Mouse (Mus musculus) kidney, adult 2 months (tissue): Measurements from ENCODE around the gene Gadl1. TPM values are rescaled to one million over a fixed set of nuclear protein-coding genes. Genes with fewer than 3 reads are reported as not detected.

ENCODE experiments used
- DNase-seq: peaks from one replicate; pipeline ENCODE4 v3.0.0; 2021
- H3K27ac ChIP-seq: fragments of 200-500 bp; 2 replicates; pipeline ENCODE4 v1.5.1; 2012; ENCODE audit warnings: low read depth, low read length, control low read depth, inconsistent platforms; ENCODE audit not compliant: insufficient read depth
- H3K27me3 ChIP-seq: fragments of 200-500 bp; replicated peaks from 2 replicates; pipeline ENCODE4 v1.6.1; 2012; ENCODE audit warnings: mild to moderate bottlenecking, moderate library complexity, low read length, inconsistent platforms; ENCODE audit not compliant: control insufficient read depth, insufficient read depth
- H3K36me3 ChIP-seq: fragments of 200-500 bp; 2 replicates; pipeline ENCODE4 v1.6.1; 2012; ENCODE audit warnings: mild to moderate bottlenecking, moderate library complexity, low read length, inconsistent platforms; ENCODE audit not compliant: control insufficient read depth, insufficient read depth
- H3K4me1 ChIP-seq: fragments of 200-500 bp; 2 replicates; pipeline ENCODE4 v1.6.1; 2011; ENCODE audit warnings: low read length; ENCODE audit not compliant: control insufficient read depth, insufficient read depth
- H3K4me3 ChIP-seq: fragments of 200-500 bp; 2 replicates; pipeline ENCODE4 v1.5.1; 2011; ENCODE audit warnings: mild to moderate bottlenecking, low read depth, low read length, control low read depth; ENCODE audit not compliant: insufficient read depth
- CTCF ChIP-seq: fragments of 200-500 bp; conservative IDR thresholded peaks from 2 replicates; pipeline ENCODE4 v1.5.1; 2011; ENCODE audit warnings: low read depth, mild to moderate bottlenecking, control low read depth, low read length, moderate library complexity, mixed read lengths; ENCODE audit not compliant: insufficient read depth, insufficient read length
- POLR2A ChIP-seq: fragments of 200-500 bp; IDR thresholded peaks from one replicate; pipeline ENCODE4 v1.6.1; 2011; ENCODE audit warnings: low read depth, low read length, control low read depth
- WGBS: fragments of 180-500 bp; shearing (Covaris S2); methylation state at CpG from one replicate; pipeline ENCODE4 v1.1.7; 2018; 5-methylcytosine and 5-hydroxymethylcytosine counted together
- polyA plus RNA-seq: library from polyadenylated mRNA; depleted of rRNA; stranded (reverse); fragments of >200 nt; gene quantifications from 2 replicates; pipeline ENCODE4 v1.2.3, GENCODE M21; 2012

Gene Gadl1
- polyA plus RNA-seq, 1 experiment: not detected

DNA sequence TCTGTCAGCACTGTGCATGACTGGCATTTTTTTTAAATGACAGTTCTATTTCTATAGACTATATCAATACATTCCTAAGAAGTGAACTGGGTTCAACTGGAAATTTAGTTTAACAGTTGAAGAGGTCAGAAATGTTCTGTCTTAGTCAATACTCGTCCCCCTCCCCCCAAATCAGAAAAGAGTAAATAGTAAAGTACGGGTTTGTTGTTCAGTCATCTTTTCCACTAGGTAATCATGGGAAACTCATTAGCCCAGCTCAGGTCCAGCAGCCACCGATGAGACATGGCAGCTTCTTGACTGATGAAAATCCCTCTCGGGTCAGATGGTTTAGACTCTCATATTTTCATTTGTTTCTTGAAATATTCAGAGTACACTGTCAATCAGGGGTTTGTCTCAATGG lies 166.9 kb downstream of the Gadl1 start:
- DNase-seq: no peak
- Histone ChIP-seq H3K27ac (no peak overlapping the region), H3K27me3 (no peaks in the 10 kb centered on the region), H3K36me3 (no peaks in the 10 kb centered on the region), H3K4me3 (no peak overlapping the region), H3K4me1 (no peaks in the 10 kb centered on the region)
- WGBS: 80% methylated on average over 4 of the region's 4 CpGs
- TF ChIP-seq POLR2A: no peak
- TF ChIP-seq CTCF: no peak

DNA sequence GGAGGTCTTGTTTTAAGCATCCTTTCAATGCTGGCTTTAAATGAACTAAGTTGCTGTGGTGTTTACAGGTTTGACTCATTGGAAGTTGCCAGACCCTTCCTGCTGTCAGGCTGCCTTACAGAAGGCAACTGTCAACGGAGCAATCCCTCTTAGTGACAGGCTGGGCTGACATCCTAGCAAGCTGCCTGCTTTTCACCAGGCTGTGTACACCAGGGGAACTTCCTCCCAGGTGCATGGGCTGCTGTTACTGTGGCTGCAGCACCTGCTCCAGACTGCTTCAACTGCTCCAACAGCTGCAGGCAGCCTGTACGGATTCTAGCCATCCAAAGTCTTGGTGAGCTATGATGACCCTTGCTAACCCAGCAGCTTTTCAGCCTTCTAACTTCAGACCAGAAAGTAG lies 167.7 kb downstream of the Gadl1 start:
- no peak overlapping the region for H3K27ac ChIP-seq
- 81% methylated on average over 2 of the region's 2 CpGs for WGBS

DNA sequence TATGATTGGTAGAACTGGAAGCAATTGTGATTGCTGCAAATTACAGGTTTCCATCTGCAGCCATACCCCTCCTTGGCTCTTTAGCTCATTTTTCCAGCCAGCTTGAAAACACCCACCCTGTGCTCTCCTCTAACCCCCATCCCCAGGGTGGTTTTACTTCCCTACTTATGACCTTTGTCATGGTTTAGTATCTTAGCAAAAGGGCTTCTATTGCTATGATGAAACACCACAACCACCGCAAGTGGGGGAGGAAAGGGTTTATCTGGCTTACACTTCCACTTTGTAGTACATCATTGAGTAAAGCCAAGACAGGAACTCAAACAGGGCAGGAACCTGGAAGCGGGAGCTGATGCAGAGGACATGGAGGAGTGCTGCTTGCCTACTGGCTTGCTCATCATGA lies 168.2 kb downstream of the Gadl1 start:
- Histone ChIP-seq H3K36me3 (no peaks in the 10 kb centered on the region), H3K4me1 (no peaks in the 10 kb centered on the region), H3K27ac (no peak overlapping the region), H3K27me3 (no peaks in the 10 kb centered on the region), H3K4me3 (no peak overlapping the region)
- DNase-seq: no peak
- TF ChIP-seq CTCF: no peak
- no peak for TF ChIP-seq POLR2A
- WGBS: 85% methylated on average over 2 of the region's 2 CpGs

More for the DNA sequence above, 167.7 kb downstream of the Gadl1 start:
- H3K4me1 ChIP-seq: no peaks in the 10 kb centered on the region
- no peaks in the 10 kb centered on the region for H3K27me3 ChIP-seq
- H3K4me3 ChIP-seq: no peak overlapping the region
- no peak for DNase-seq
- H3K36me3 ChIP-seq: no peaks in the 10 kb centered on the region
- no peak for TF ChIP-seq CTCF

DNA sequence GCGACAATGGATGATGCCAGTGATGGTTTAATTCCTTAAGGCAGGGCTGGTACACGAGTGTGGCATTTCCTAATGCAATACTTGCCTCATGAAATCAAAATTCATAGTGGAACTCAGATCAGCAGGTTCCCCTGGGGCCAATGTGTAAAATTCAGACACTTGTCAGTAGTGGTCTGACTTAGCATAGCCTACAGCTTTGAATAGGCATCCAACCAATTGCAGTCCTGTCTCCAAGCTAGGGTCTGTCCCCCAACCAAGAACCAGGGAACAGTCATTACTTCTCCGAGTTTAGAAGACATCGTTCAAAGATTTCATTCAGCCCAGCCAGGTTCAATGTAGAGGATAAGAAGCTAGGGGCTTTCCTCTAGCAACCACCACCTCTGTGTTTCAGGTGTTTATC lies 172.5 kb downstream of the Gadl1 start:
- Histone ChIP-seq H3K27me3 (no peaks in the 10 kb centered on the region), H3K4me1 (peaks cover 7% of the 10 kb centered on the region; the same call in 1 of the 2 replicates), H3K4me3 (no peak overlapping the region), H3K36me3 (no peaks in the 10 kb centered on the region), H3K27ac (no peak overlapping the region)
- DNase-seq: no peak
- 88% methylated on average over 4 of the region's 4 CpGs for WGBS
- TF ChIP-seq POLR2A (no peak), CTCF (no peak)

DNA sequence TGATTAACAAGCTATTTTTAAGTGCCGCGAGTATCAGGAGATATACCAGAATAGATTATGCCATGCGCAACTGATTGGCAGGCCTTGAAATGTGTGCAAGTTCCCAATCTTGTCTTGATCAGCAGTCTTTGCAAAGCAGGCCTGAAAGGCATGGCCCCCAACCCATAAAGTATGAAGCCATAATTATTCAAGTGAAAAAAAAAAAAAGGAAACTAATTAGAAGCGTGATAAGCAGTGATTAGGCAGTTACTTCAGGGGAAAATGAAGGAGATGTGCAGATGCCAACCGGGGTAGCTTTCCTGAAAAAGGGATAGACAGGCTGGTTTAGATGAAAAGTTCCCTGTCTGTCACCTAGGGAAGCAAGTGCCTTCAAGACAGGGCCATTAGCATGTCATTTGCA lies 174.0 kb downstream of the Gadl1 start:
- WGBS: 84% methylated on average over 5 of the region's 5 CpGs
- Histone ChIP-seq H3K27ac (no peak overlapping the region), H3K4me1 (peaks cover 7% of the 10 kb centered on the region; the same call in 1 of the 2 replicates), H3K4me3 (no peak overlapping the region), H3K27me3 (no peaks in the 10 kb centered on the region), H3K36me3 (no peaks in the 10 kb centered on the region)
- TF ChIP-seq CTCF (no peak), POLR2A (no peak)
- DNase-seq: no peak

DNA sequence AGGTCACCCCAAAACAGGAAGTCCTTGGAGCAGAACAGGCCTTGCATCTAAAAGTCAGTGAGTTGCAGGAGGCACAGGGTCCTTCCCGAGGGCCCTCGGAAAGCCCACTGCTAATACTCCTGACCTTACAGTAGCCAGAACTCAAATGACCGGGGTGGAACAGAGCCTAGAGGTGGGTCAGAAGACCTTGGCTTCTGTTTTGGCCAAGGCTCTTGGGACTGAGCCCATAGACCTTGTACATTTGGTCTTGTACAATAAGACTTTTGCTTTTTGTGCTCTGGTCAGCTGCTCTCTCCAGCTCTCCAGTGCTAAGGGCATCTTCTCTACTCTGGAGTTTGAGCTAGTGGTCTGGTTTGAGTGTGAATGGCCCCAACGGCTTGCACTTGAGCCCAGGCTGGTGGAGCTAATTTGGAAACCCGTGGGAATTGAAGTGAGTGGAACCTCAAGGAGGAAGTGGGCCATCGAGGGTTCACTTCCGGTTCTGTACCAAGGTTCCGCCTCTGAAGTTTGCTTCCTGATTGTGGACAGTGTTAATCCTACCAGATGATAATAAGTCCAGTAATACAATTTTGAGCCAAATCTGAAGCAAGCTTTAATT lies 174.6 kb downstream of the Gadl1 start:
- no peak overlapping the region; the same call in 1 of the 2 replicates for H3K27ac ChIP-seq
- peak; percentile 68 for DNase-seq

DNA sequence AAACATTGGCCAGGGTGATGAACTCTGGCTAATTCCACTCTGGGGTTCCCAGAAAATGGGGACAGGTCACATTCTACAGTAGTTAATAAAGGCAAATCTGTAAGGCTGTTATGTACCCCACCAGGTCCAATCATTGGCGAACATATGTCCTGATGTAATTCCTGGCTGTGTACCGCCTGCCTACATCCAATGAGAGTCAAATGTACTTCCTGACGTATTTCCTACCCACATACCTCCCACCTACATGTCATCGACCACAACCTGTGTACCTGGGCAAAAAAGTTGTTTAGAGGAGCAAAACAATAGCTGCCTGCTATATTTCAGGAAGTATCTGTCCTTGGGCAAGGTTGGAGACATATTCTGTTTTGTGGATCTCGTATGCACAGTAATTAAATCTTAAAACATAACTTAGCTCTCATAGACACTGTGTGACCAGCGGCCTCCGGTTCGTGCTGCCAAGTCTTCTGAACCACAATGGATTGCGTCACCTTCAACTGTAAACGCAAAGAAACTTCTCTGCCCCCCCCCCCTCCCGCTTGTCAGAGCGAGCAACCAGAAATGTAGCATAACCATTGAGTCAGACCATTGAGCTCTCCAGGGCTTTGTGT lies 175.2 kb downstream of the Gadl1 start:
- Histone ChIP-seq H3K4me3 (no peak overlapping the region), H3K36me3 (no peaks in the 10 kb centered on the region), H3K27me3 (no peaks in the 10 kb centered on the region), H3K4me1 (peaks cover 7% of the 10 kb centered on the region; the same call in 1 of the 2 replicates), H3K27ac (0 out of 2 replicates have a peak overlapping the region, but pooled peaks have one; percentile 7)
- 76% methylated on average over 12 of the region's 12 CpGs for WGBS
- TF ChIP-seq POLR2A: no peak
- TF ChIP-seq CTCF: no peak
- no peak for DNase-seq

More for the DNA sequence above, 174.6 kb downstream of the Gadl1 start:
- Histone ChIP-seq H3K36me3 (no peaks in the 10 kb centered on the region), H3K4me1 (peaks cover 7% of the 10 kb centered on the region; the same call in 1 of the 2 replicates), H3K27me3 (no peaks in the 10 kb centered on the region), H3K4me3 (no peak overlapping the region)
- TF ChIP-seq POLR2A (no peak), CTCF (no peak)
- 43% methylated on average over 8 of the region's 8 CpGs for WGBS
